Mouse (Mus musculus): Measurements from ENCODE around the gene Pald1.

DNA sequence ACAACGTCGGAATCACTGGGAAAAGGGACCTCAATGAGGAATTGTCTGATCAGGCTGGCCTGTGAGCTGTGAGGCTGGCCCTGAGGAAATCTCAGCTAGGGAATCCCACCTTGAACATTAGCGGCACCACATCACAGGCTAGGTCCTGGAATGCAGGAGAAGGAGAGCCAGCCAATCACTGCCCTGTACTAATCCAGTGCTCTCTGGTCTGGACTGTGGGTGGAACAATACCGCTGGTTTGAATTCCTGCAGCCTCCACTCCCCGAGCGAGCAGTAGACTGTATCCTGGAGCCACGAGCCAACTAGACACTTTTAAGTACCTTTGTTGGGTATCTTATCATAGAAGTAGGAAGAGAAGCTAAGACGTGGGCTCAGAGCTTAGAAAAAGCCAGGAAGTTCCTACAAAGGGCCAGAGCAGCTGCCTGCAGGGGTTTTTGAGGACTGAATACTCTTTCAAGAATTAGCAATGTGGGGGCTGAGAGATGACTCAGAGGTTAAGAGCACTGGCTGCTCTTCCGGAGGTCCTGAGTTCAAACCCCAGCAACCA is 57.5 kb downstream of the Pald1 start:
- TF ChIP-seq CTCF (IDR thresholded peaks at IDR 0.05; ENCODE audit: extremely low read depth, insufficient read depth, insufficient read length, insufficient replicate concordance) (no peak), POLR2A (IDR thresholded peaks at IDR 0.05; ENCODE audit: low read depth, low read length) (no peak)

All from spleen, adult 2 months (tissue).